Mouse (Mus musculus) spleen, adult 12 weeks (tissue): ENCODE data around the gene Gtf2a1.
"Not testable (repeated sequence)": the region's sequence is repeated elsewhere in the genome, so short reads cannot be mapped to it uniquely, and the experiment has no call there.

Experiments
- DNase-seq: peaks from one replicate; pipeline ENCODE4 v3.0.0; 2022; ENCODE audit warnings: low spot score

Gtf2a1 gene

DNA sequence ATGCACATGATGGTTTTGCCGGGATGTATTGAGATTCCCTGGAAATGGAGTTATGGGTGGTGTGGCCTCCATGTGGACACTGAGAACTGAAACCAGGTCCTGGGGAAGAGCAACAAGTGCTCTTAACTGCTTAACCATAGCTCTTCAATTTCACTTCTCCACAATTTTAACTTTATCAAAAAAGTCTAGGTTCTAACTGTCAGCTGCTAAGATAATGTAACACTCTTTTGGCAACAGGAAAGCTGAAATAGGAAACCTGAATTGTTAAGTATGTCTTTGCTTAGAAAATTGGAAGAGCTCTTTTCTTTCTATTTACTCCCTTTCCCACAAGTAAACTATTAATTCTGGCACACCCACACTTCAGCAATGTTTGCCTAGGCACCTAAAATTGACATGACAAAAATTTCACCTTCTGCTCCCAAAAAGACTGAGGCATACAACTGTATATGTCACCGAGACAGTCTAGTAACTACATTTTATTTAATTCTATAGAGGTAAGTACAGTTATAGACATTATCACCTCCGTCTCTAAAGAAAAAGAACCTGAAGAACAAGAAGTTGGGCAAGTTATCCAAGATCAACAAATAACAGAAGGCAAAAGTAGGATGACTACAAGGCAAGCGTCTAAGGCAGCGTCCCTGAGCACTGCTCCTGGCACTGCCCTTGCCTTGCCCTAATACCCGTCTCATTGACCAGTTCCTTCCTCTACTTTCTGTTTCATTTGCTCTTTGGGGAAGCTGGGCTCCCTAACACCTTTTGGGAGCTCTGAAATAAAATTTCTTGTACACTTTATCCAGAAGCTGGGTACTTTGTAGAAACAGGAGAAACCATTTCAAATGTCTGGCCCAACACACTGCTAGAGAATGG lies 8.8 kb downstream of the Gtf2a1 start:
- DNase-seq = no peak

- no peak for DNase-seq
Measured at GRCm38 (mm10) chr12:91579665-91580064, 10.6 kb downstream of the Gtf2a1 start.

- DNase-seq = no peak
Measured at GRCm38 (mm10) chr12:91571708-91572107, 18.6 kb downstream of the Gtf2a1 start.

- DNase-seq = no peak
Measured at GRCm38 (mm10) chr12:91569255-91569654, 21.0 kb downstream of the Gtf2a1 start.

DNA sequence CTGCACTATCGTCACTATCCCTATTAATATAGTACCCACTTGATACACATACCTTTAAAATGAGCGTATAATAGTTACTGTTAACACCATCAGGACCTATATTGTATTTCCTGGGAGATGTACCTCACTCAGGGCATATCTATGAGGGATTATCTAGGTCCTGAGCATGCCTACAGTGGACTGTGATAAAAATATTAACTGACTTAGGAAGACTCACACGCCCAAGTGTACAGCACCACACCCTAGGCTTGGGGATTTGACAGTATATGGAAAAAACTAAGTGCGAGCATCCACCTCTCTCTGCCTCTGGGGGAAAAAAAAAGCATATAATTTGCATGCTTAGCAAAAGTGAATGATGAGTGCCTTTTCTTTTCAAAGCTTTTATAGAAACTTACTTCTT lies 23.1 kb downstream of the Gtf2a1 start:
- no peak for DNase-seq

GRCm38 (mm10) chr12:91558152-91558551 lies 32.1 kb downstream of the Gtf2a1 start:
- not testable (repeated sequence) for DNase-seq

DNA sequence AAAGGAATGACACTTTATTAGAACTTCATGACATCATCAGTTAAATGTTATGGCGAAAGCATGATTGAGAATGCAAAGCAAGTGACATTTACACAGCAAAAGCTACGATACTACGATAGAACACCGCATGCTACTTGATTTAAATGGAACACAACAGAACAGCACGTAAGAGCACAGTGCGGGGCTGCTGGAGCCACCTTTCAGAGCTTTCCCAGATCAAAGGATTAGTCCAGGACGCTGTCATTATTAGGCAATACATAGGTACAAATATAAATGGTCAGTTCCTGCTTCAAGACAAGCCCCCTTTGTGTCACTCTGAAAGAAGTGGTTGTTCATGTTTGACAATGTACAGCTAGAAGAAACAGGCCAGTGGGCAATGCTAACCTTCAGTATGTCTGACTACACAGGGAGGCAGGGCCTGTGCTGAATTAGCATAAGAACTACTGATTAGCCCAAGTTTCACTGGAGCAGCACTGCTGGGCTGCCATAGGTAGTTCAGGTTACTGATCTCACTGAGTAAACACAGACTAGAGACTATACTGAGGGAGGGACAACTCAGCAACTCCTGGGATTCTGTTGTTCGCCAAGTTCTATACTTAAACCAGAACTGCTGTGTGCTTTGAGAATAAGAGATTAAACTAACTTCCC lies 32.8 kb downstream of the Gtf2a1 start:
- not testable (repeated sequence) for DNase-seq

GRCm38 (mm10) chr12:91551773-91552526 lies 38.3 kb downstream of the Gtf2a1 start:
- DNase-seq = peak; percentile 25

GRCm38 (mm10) chr12:91549471-91549870 lies 40.8 kb downstream of the Gtf2a1 start:
- DNase-seq = no peak

DNA sequence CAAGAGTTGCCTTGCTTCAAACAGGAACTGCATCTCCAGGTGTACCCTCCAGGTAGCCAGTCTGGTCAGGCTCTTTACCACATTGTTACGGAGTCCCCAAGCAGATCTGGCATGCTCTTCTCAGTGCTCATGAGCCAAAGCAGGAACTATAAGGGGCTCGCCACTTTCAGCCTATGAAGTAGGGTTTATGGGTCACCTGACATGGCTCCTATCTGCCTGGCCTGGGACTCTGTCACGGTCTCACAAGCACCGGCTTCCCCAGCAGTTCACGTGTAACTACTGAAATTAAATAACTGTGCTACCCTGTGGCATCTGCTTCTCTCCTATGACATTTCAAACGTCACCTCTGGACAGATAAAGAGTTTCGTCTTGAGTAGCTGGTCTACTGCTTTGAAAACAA lies 50.1 kb downstream of the Gtf2a1 start:
- DNase-seq = no peak

GRCm38 (mm10) chr12:91534514-91534913 lies 55.8 kb downstream of the Gtf2a1 start:
- DNase-seq = no peak

GRCm38 (mm10) chr12:91523626-91524025 lies 66.7 kb downstream of the Gtf2a1 start:
- DNase-seq = no peak

DNA sequence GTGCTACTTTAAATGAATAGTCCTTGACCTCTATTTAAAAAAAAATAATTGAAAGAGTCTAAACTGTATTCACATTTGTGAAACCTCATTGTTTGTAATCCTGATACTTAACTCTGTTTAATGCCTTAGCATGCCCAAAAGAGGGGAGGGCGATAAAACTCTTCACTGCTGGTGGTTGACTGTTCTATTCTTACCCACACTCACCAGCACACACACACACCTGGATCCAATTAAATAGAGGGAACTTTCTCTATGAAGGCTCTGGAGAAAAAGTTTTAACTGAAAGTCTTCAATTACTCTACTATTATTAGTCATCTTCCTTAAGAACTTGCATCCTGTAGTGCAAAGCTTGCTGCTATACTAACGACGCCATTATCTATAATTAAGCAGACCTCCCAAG lies 72.5 kb downstream of the Gtf2a1 start:
- DNase-seq = no peak

GRCm38 (mm10) chr12:91513980-91514379 lies 76.3 kb downstream of the Gtf2a1 start:
- DNase-seq = no peak

GRCm38 (mm10) chr12:91511766-91512165 lies 78.5 kb downstream of the Gtf2a1 start:
- DNase-seq = no peak
